Mouse (Mus musculus) ES-Bruce4 (cell line): ENCODE measurements around the gene Cfap54.

Source experiments
- CTCF ChIP-seq: IDR thresholded peaks from one replicate; pipeline ENCODE4 v1.8.1; 2011; ENCODE audit warnings: low read depth, low read length
- EP300 ChIP-seq: IDR thresholded peaks from 2 replicates; pipeline ENCODE4 v1.6.1; 2011; ENCODE audit warnings: low read depth, low read length; ENCODE audit not compliant: insufficient read depth

- TF ChIP-seq CTCF = no peak
- no peak for TF ChIP-seq EP300
These were observed 146.9 kb downstream of the Cfap54 start for GRCm38 (mm10) chr10:92934506-92934905.
